Mouse (Mus musculus): ENCODE data around the gene Fam89b. TPM values are rescaled to one million over a fixed set of nuclear protein-coding genes. Genes with fewer than 3 reads are reported as not detected.

The Fam89b gene
- polyA plus RNA-seq, 1 experiment = 256 TPM

GRCm38 (mm10) chr19:5710068-5710467 lies 19.4 kb downstream of the Fam89b start:
- no peak for TF ChIP-seq POLR2A (IDR thresholded peaks at IDR 0.05; ENCODE audit: control insufficient read depth, low read depth, low read length)
- Histone ChIP-seq H3K27me3 (ENCODE audit: control insufficient read depth, insufficient read depth, low read length) (no peaks in the 10 kb centered on the region), H3K36me3 (ENCODE audit: control insufficient read depth, insufficient read depth, low read length) (no peaks in the 10 kb centered on the region; the same call in 1 of the 2 replicates)

GRCm38 (mm10) chr19:5704801-5705571 lies 24.5 kb downstream of the Fam89b start:
- Histone ChIP-seq H3K27me3 (ENCODE audit: control insufficient read depth, insufficient read depth, low read length) (no peaks in the 10 kb centered on the region), H3K36me3 (ENCODE audit: control insufficient read depth, insufficient read depth, low read length) (peaks cover 1% of the 10 kb centered on the region), H3K4me1 (ENCODE audit: control insufficient read depth, insufficient read depth, low read length) (0 out of 2 replicates have a peak, but pooled peaks cover 3% of the 10 kb centered on the region), H3K4me3 (ENCODE audit: control insufficient read depth, low read depth, low read length) (no peak overlapping the region), H3K27ac (ENCODE audit: control insufficient read depth, insufficient read depth, low read depth, low read length) (peak overlapping the region; percentile 34; the same call in 1 of the 2 replicates)
- TF ChIP-seq POLR2A (IDR thresholded peaks at IDR 0.05; ENCODE audit: control insufficient read depth, low read depth, low read length) (no peak), CTCF (IDR thresholded peaks at IDR 0.05; ENCODE audit: control insufficient read depth, insufficient read depth, insufficient replicate concordance, low read depth, low read length) (no peak)

More at GRCm38 (mm10) chr19:5710068-5710467, 19.4 kb downstream of the Fam89b start:
- H3K4me3 ChIP-seq (ENCODE audit: control insufficient read depth, low read depth, low read length) = no peak overlapping the region
- no peak overlapping the region for H3K27ac ChIP-seq (ENCODE audit: control insufficient read depth, insufficient read depth, low read depth, low read length)
- H3K4me1 ChIP-seq (ENCODE audit: control insufficient read depth, insufficient read depth, low read length) = peaks cover 12% of the 10 kb centered on the region

- Histone ChIP-seq H3K27me3 (ENCODE audit: control insufficient read depth, insufficient read depth, low read length) (no peaks in the 10 kb centered on the region), H3K27ac (ENCODE audit: control insufficient read depth, insufficient read depth, low read depth, low read length) (peak within 1 kb of the TSS; percentile 34; the same call in 1 of the 2 replicates), H3K4me1 (ENCODE audit: control insufficient read depth, insufficient read depth, low read length) (0 out of 2 replicates have a peak, but pooled peaks cover 3% of the 10 kb centered on the region), H3K4me3 (ENCODE audit: control insufficient read depth, low read depth, low read length) (no peak within 1 kb of the TSS), H3K36me3 (ENCODE audit: control insufficient read depth, insufficient read depth, low read length) (peaks cover 1% of the 10 kb centered on the region)
- TF ChIP-seq CTCF (IDR thresholded peaks at IDR 0.05; ENCODE audit: control insufficient read depth, insufficient read depth, insufficient replicate concordance, low read depth, low read length) = no peak
- TF ChIP-seq POLR2A (IDR thresholded peaks at IDR 0.05; ENCODE audit: control insufficient read depth, low read depth, low read length) = no peak
Measured at GRCm38 (mm10) chr19:5704163-5704800, 25.2 kb downstream of the Fam89b start, which contains the start of gene Kcnk7. Kcnk7 (plus strand) TSS chr19:5704367.

- H3K4me1 ChIP-seq (ENCODE audit: control insufficient read depth, insufficient read depth, low read length) = peaks cover 21% of the 10 kb centered on the region
- TF ChIP-seq POLR2A (IDR thresholded peaks at IDR 0.05; ENCODE audit: control insufficient read depth, low read depth, low read length) = no peak
- no peak for TF ChIP-seq CTCF (IDR thresholded peaks at IDR 0.05; ENCODE audit: control insufficient read depth, insufficient read depth, insufficient replicate concordance, low read depth, low read length)
- peak overlapping the region; percentile 6 for H3K4me3 ChIP-seq (ENCODE audit: control insufficient read depth, low read depth, low read length)
- no peaks in the 10 kb centered on the region for H3K27me3 ChIP-seq (ENCODE audit: control insufficient read depth, insufficient read depth, low read length)
- peaks cover 8% of the 10 kb centered on the region for H3K36me3 ChIP-seq (ENCODE audit: control insufficient read depth, insufficient read depth, low read length)
- peak overlapping the region; percentile 16; the same call in 1 of the 2 replicates for H3K27ac ChIP-seq (ENCODE audit: control insufficient read depth, insufficient read depth, low read depth, low read length)
Measured at GRCm38 (mm10) chr19:5695849-5696462, 33.5 kb downstream of the Fam89b start.

GRCm38 (mm10) chr19:5693801-5694200 lies 35.7 kb downstream of the Fam89b start:
- Histone ChIP-seq H3K4me3 (ENCODE audit: control insufficient read depth, low read depth, low read length) (no peak overlapping the region), H3K27ac (ENCODE audit: control insufficient read depth, insufficient read depth, low read depth, low read length) (no peak overlapping the region), H3K4me1 (ENCODE audit: control insufficient read depth, insufficient read depth, low read length) (peaks cover 36% of the 10 kb centered on the region), H3K27me3 (ENCODE audit: control insufficient read depth, insufficient read depth, low read length) (no peaks in the 10 kb centered on the region), H3K36me3 (ENCODE audit: control insufficient read depth, insufficient read depth, low read length) (peaks cover 7% of the 10 kb centered on the region)
- no peak for TF ChIP-seq CTCF (IDR thresholded peaks at IDR 0.05; ENCODE audit: control insufficient read depth, insufficient read depth, insufficient replicate concordance, low read depth, low read length)
- TF ChIP-seq POLR2A (IDR thresholded peaks at IDR 0.05; ENCODE audit: control insufficient read depth, low read depth, low read length) = no peak

GRCm38 (mm10) chr19:5692913-5693396 lies 36.5 kb downstream of the Fam89b start:
- Histone ChIP-seq H3K27ac (ENCODE audit: control insufficient read depth, insufficient read depth, low read depth, low read length) (no peak overlapping the region), H3K36me3 (ENCODE audit: control insufficient read depth, insufficient read depth, low read length) (peaks cover 6% of the 10 kb centered on the region), H3K27me3 (ENCODE audit: control insufficient read depth, insufficient read depth, low read length) (no peaks in the 10 kb centered on the region), H3K4me3 (ENCODE audit: control insufficient read depth, low read depth, low read length) (no peak overlapping the region), H3K4me1 (ENCODE audit: control insufficient read depth, insufficient read depth, low read length) (peaks cover 36% of the 10 kb centered on the region)
- TF ChIP-seq CTCF (IDR thresholded peaks at IDR 0.05; ENCODE audit: control insufficient read depth, insufficient read depth, insufficient replicate concordance, low read depth, low read length) (no peak), POLR2A (IDR thresholded peaks at IDR 0.05; ENCODE audit: control insufficient read depth, low read depth, low read length) (no peak)
